Mouse (Mus musculus) ES-E14 (cell line): Measurements from ENCODE around the gene Pkd2l1. TPM values are rescaled to one million over a fixed set of nuclear protein-coding genes. Genes with fewer than 3 reads are reported as not detected.

Experiments used
- DNase-seq: peaks from one replicate; pipeline ENCODE4 v3.0.0-alpha.2; 2013; ENCODE audit warnings: low read depth, low spot score
- H3K27ac ChIP-seq: 2 replicates; pipeline ENCODE4 v1.5.1; 2012; ENCODE audit warnings: low read depth, mild to moderate bottlenecking, low read length, moderate library complexity, mixed read lengths; ENCODE audit not compliant: poor library complexity, insufficient read depth, severe bottlenecking
- H3K36me3 ChIP-seq: 2 replicates; pipeline ENCODE4 v1.6.1; 2012; ENCODE audit warnings: mild to moderate bottlenecking, low read length, moderate library complexity, mixed read lengths; ENCODE audit not compliant: control insufficient read depth, poor library complexity, insufficient read depth, severe bottlenecking
- H3K4me1 ChIP-seq, 2 experiments: fragments of 150-350 bp in 1 of 2; sonication (generic) in 1 of 2; 2 replicates each; pipeline ENCODE4 v1.6.1; 2012; ENCODE audit warnings: low read length in 2 of 2, mild to moderate bottlenecking in 1 of 2, mixed read lengths in 1 of 2; ENCODE audit not compliant: control insufficient read depth in 2 of 2, insufficient read depth in 2 of 2, poor library complexity in 1 of 2
- H3K4me3 ChIP-seq, 2 experiments: fragments of 150-350 bp in 1 of 2; sonication (generic) in 1 of 2; 2 replicates each; pipeline ENCODE4 v1.5.1; 2012; ENCODE audit warnings: low read length in 2 of 2, low read depth in 1 of 2, mild to moderate bottlenecking in 1 of 2, mixed read lengths in 1 of 2; ENCODE audit not compliant: insufficient read depth in 1 of 2, poor library complexity in 1 of 2, severe bottlenecking in 1 of 2
- H3K9ac ChIP-seq: 2 replicates; pipeline ENCODE4 v1.6.1; 2012; ENCODE audit warnings: low read depth, mild to moderate bottlenecking, low read length, mixed read lengths; ENCODE audit not compliant: poor library complexity, insufficient read depth, severe bottlenecking
- H3K9me3 ChIP-seq: fragments of 150-350 bp; sonication (generic); 2 replicates; pipeline ENCODE4 v1.6.1; 2012; ENCODE audit warnings: low read depth, mild to moderate bottlenecking, low read length; ENCODE audit not compliant: control insufficient read depth, insufficient read depth
- CHD2 ChIP-seq: IDR thresholded peaks from 2 replicates; pipeline ENCODE4 v1.6.1; 2014; ENCODE audit warnings: mild to moderate bottlenecking, low read depth, low read length, inconsistent platforms
- HCFC1 ChIP-seq: IDR thresholded peaks from 2 replicates; pipeline ENCODE4 v1.6.1; 2012; ENCODE audit warnings: low read length, inconsistent platforms, borderline replicate concordance; ENCODE audit not compliant: insufficient read depth
- MAFK ChIP-seq: IDR thresholded peaks from 2 replicates; pipeline ENCODE4 v1.6.1; 2014; ENCODE audit warnings: mild to moderate bottlenecking, low read depth, low read length, inconsistent platforms; ENCODE audit not compliant: insufficient read depth
- ZC3H11A ChIP-seq: IDR thresholded peaks from 2 replicates; pipeline ENCODE4 v1.6.1; 2012; ENCODE audit warnings: low read depth, mild to moderate bottlenecking, inconsistent platforms, low read length, borderline replicate concordance
- ZNF384 ChIP-seq: IDR thresholded peaks from 2 replicates; pipeline ENCODE4 v1.6.1; 2012; ENCODE audit warnings: low read depth, low read length, inconsistent platforms
- in situ Hi-C, 2 experiments: fragments of 600-800 bp; cut with MboI; formaldehyde crosslinking; loops; one replicate each; pipeline ENCODE4 v1.15.1; 2025; ENCODE audit warnings: low sequenced_read_pairs in 2 of 2, inconsistent platforms in 1 of 2; ENCODE audit not compliant: unreplicated experiment in 2 of 2
- total RNA-seq: library from RNA; depleted of rRNA; stranded (reverse); fragments of 300-350 nt; gene quantifications from 2 replicates; pipeline ENCODE4 v1.2.3, GENCODE M21; 2012; rRNA removed

The Pkd2l1 gene
- 0.90 and 2.4 TPM in 2 replicates for total RNA-seq

DNA sequence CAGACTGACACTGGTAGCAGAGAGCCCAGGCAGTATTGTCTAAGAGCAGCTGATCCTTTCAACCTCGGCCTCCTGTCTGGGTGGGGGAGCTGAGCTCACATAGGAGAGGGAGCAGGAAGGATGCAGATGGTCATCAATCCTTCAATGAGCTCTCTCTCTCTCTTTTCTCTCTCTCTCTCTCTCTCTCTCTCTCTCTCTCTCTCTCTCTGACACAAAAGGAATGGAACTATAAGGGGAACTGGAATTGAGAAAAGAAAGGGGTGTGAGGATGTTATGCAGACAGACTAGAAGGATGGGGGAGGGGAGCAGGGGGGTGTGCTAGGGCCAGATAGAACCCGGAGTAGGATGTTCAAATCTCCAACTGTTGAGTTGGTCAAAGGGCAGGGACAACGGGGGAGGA is at the start of gene Pkd2l1:
Pkd2l1 (minus strand) TSS at position 101 of the 400 bp plus-strand sequence.
- Histone ChIP-seq H3K4me3 (no peak within 1 kb of the TSS), H3K9me3 (no peaks in the 10 kb centered on the region), H3K27ac (no peak within 1 kb of the TSS), H3K4me1 (peaks cover 0 to 2% of the 10 kb centered on the region in 2 experiments; a peak in 1 of 4 replicates), H3K36me3 (no peaks in the 10 kb centered on the region), H3K9ac (no peak within 1 kb of the TSS)
- in situ Hi-C loops, result no loop called here
- no peak for DNase-seq
- TF ChIP-seq MAFK (no peak), CHD2 (no peak), ZC3H11A (no peak), HCFC1 (no peak), ZNF384 (no peak)

DNA sequence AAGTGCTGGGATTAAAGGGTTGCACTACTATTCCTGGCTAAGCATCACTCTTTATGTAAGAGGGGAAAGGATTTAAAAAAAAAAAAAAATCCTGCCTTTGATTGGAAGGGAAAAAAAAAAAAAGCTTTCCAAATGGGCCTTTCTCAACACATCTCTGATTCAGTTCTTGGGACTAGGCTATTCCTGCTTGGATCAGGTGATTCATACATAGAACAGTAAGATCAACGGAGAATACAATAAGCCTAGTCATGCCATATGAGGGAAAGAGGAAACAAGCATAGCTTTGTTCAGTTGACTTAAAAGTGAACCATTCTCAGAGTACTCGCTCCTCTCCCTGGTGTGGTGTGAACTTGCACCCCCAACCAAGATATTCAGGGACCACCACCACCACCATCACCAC is 46.7 kb upstream of the Pkd2l1 start:
- in situ Hi-C loops, result no loop called here
- H3K4me3 ChIP-seq, result no peak overlapping the region
- TF ChIP-seq ZNF384 (no peak), MAFK (no peak), CHD2 (no peak), ZC3H11A (no peak), HCFC1 (no peak)
- no peak overlapping the region for H3K9ac ChIP-seq
- H3K36me3 ChIP-seq, result no peaks in the 10 kb centered on the region
- peaks cover 0 to 2% of the 10 kb centered on the region in 2 experiments; a peak in 1 of 4 replicates for H3K4me1 ChIP-seq
- no peaks in the 10 kb centered on the region for H3K9me3 ChIP-seq
- DNase-seq, result no peak
- no peak overlapping the region for H3K27ac ChIP-seq

DNA sequence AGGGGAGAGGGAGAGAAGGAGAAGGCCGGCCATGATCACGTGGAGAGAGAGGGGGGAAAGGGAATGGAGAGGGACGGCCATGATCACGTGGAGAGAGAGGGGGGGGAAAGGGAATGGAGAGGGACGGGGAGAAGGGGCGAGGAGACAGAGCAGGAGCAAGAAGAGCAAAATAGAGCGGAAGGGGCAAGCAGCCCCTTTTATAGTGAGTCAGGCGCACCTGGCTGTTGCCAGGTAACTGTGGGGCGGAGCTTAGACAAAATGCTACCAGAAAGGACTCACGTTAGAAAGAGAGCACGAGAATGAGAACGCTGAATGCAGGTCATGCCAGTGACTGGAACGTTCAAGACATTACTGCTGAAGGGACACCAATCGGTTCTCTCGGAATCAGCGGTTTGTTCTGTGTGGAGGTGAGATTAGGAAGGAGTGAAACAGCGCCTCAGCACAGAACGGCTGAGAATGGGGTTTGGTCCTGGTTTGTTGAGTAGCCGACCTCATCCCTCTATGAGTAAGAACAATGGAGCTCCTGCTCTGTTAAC is 45.3 kb upstream of the Pkd2l1 start:
- Histone ChIP-seq H3K4me3 (peak overlapping the region; percentile 51 to 64), H3K4me1 (peaks cover 0 to 2% of the 10 kb centered on the region in 2 experiments; a peak in 1 of 4 replicates), H3K27ac (peak overlapping the region; percentile 38; the same call in 1 of the 2 replicates), H3K36me3 (no peaks in the 10 kb centered on the region), H3K9ac (peak overlapping the region; percentile 57; the same call in 1 of the 2 replicates), H3K9me3 (no peaks in the 10 kb centered on the region)
- no peak for TF ChIP-seq ZNF384
- no peak for TF ChIP-seq ZC3H11A
- TF ChIP-seq MAFK, result no peak
- no peak for TF ChIP-seq CHD2
- TF ChIP-seq HCFC1, result no peak
- in situ Hi-C loops, result no loop called here
- DNase-seq, result no peak

DNA sequence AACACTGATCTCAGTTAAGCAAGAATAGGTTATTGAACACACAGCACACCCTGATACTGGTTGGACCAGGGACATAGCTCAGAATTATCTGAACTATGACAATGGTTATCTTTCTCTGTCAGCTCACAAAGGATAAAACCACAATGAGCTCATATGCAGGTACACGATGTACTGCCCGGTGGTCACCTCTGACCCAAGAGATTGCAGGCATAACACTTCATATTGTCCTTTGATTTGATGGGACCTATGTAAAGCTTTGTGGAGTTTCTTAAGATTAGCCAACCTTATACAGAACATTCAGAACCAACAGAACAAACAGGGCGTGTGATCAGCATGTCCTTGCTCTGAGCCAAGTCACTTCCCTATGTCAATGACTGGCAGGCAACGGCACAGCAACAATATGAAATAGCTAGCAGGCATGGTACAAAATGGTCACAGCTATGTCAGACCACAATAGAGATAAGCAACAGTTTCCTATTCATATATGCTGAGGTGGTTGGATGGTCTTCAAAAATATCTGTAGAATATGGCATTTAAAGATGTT is 39.4 kb upstream of the Pkd2l1 start:
- in situ Hi-C loops, result no loop called here
- H3K9ac ChIP-seq, result no peak overlapping the region
- no peak for TF ChIP-seq ZC3H11A
- TF ChIP-seq HCFC1, result no peak
- TF ChIP-seq MAFK, result no peak
- TF ChIP-seq CHD2, result no peak
- TF ChIP-seq ZNF384, result no peak
- H3K4me3 ChIP-seq, result no peak overlapping the region
- H3K27ac ChIP-seq, result no peak overlapping the region
- no peaks in the 10 kb centered on the region for H3K4me1 ChIP-seq
- no peaks in the 10 kb centered on the region for H3K36me3 ChIP-seq
- no peaks in the 10 kb centered on the region for H3K9me3 ChIP-seq
- DNase-seq, result no peak
